Mouse (Mus musculus) CH12.LX (cell line): ENCODE data around the gene Prdm2. TPM values are rescaled to one million over a fixed set of nuclear protein-coding genes. Genes with fewer than 3 reads are reported as not detected.
A peak's percentile ranks its signal among the peaks of the same experiment; 100 is the strongest.

Source experiments
- DNase-seq: peaks from one replicate; pipeline ENCODE4 v3.0.0-alpha.2; 2013; ENCODE audit errors: extremely low read depth
- H3K27ac ChIP-seq: 2 replicates; pipeline ENCODE4 v1.5.1; 2012; ENCODE audit warnings: low read depth, mild to moderate bottlenecking, control low read depth, moderate library complexity; ENCODE audit not compliant: insufficient read depth
- H3K27me3 ChIP-seq: replicated peaks from 2 replicates; pipeline ENCODE3; 2012; ENCODE audit warnings: inconsistent platforms
- H3K36me3 ChIP-seq, 2 experiments: replicated peaks in 1 of 2; 2 replicates each; pipeline versions ENCODE3 to v1.6.1; 2012; ENCODE audit warnings: inconsistent platforms in 1 of 2, low read length in 1 of 2, mild to moderate bottlenecking in 1 of 2, mixed read lengths in 1 of 2, moderate library complexity in 1 of 2; ENCODE audit not compliant: control insufficient read depth in 1 of 2, insufficient read depth in 1 of 2
- H3K4me1 ChIP-seq, 2 experiments: 2 replicates each; pipeline ENCODE4 v1.6.1; 2012; ENCODE audit warnings: inconsistent platforms in 1 of 2, moderate library complexity in 1 of 2; ENCODE audit not compliant: insufficient read depth in 2 of 2, control insufficient read depth in 1 of 2
- H3K4me2 ChIP-seq: 2 replicates; pipeline ENCODE4 v1.6.1; 2012; ENCODE audit warnings: low read depth, mild to moderate bottlenecking, control low read depth; ENCODE audit not compliant: poor library complexity, insufficient read depth, severe bottlenecking
- H3K4me3 ChIP-seq, 3 experiments: fragments of 150-350 bp in 1 of 3; sonication (generic) in 1 of 3; replicated peaks in 1 of 3; 2 replicates each; pipeline versions ENCODE3 to v1.5.1; 2011 to 2012; ENCODE audit warnings: low read depth in 2 of 3, low read length in 2 of 3, mild to moderate bottlenecking in 2 of 3, moderate library complexity in 2 of 3, control low read depth in 1 of 3, improper control_type of control experiment in 1 of 3, inconsistent platforms in 1 of 3, mixed read lengths in 1 of 3; ENCODE audit not compliant: poor library complexity in 1 of 3
- H3K79me2 ChIP-seq: replicated peaks from 2 replicates; pipeline ENCODE4 v1.6.1; 2012; ENCODE audit warnings: mild to moderate bottlenecking, moderate library complexity; ENCODE audit not compliant: control insufficient read depth, poor library complexity, insufficient read depth, severe bottlenecking; ENCODE audit errors: extremely low read depth
- H3K9ac ChIP-seq: 2 replicates; pipeline ENCODE4 v1.6.1; 2012; ENCODE audit warnings: low read depth, mild to moderate bottlenecking, control low read depth, moderate library complexity; ENCODE audit not compliant: insufficient read depth
- H3K9me3 ChIP-seq: replicated peaks from 2 replicates; pipeline ENCODE3; 2012; ENCODE audit warnings: low read length, inconsistent platforms, mixed read lengths
- BHLHE40 ChIP-seq: IDR thresholded peaks from 2 replicates; pipeline ENCODE4 v1.6.1; 2011; ENCODE audit warnings: mild to moderate bottlenecking, low read depth, low read length, improper control_type of control experiment
- CHD2 ChIP-seq: IDR thresholded peaks from 2 replicates; pipeline ENCODE4 v1.6.1; 2011; ENCODE audit warnings: low read length, improper control_type of control experiment
- CTCF ChIP-seq, 2 experiments: IDR thresholded peaks in 1 of 2; conservative IDR thresholded peaks in 1 of 2; 2 replicates each; pipeline ENCODE4 v1.5.1; 2011 to 2012; ENCODE audit warnings: low read depth in 2 of 2, low read length in 2 of 2, improper control_type of control experiment in 1 of 2, inconsistent platforms in 1 of 2, mild to moderate bottlenecking in 1 of 2, moderate library complexity in 1 of 2
- EP300 ChIP-seq: IDR thresholded peaks from 2 replicates; pipeline ENCODE4 v1.6.1; 2011; ENCODE audit warnings: low read length, improper control_type of control experiment
- IRF4 ChIP-seq: IDR thresholded peaks from 2 replicates; pipeline ENCODE4 v1.6.1; 2014; ENCODE audit warnings: low read depth, mild to moderate bottlenecking, inconsistent platforms, low read length, improper control_type of control experiment
- JUND ChIP-seq: conservative IDR thresholded peaks from 2 replicates; pipeline ENCODE4 v1.6.1; 2011; ENCODE audit warnings: low read depth, low read length, improper control_type of control experiment
- KAT2A ChIP-seq: IDR thresholded peaks from 2 replicates; pipeline ENCODE4 v1.6.1; 2012; ENCODE audit warnings: low read length, improper control_type of control experiment, inconsistent platforms; ENCODE audit not compliant: insufficient replicate concordance
- MAFK ChIP-seq: IDR thresholded peaks from 2 replicates; pipeline ENCODE4 v1.6.1; 2011; ENCODE audit warnings: low read length, improper control_type of control experiment; ENCODE audit not compliant: insufficient replicate concordance
- MEF2A ChIP-seq: IDR thresholded peaks from 2 replicates; pipeline ENCODE4 v1.6.1; 2014; ENCODE audit warnings: low read depth, mild to moderate bottlenecking, inconsistent platforms, low read length, improper control_type of control experiment, borderline replicate concordance
- NELFE ChIP-seq: IDR thresholded peaks from 2 replicates; pipeline ENCODE4 v1.6.1; 2011; ENCODE audit warnings: low read depth, low read length, improper control_type of control experiment
- POLR2A ChIP-seq: IDR thresholded peaks from 2 replicates; pipeline ENCODE4 v1.6.1; 2011; ENCODE audit warnings: low read depth, mild to moderate bottlenecking, improper control_type of control experiment, low read length
- POLR2AphosphoS2 ChIP-seq: IDR thresholded peaks from 2 replicates; pipeline ENCODE4 v1.6.1; 2011; ENCODE audit warnings: low read depth, low read length, improper control_type of control experiment
- RCOR1 ChIP-seq: conservative IDR thresholded peaks from 2 replicates; pipeline ENCODE4 v1.6.1; 2012; ENCODE audit warnings: low read depth, mild to moderate bottlenecking, inconsistent platforms, low read length, improper control_type of control experiment
- SMC3 ChIP-seq: IDR thresholded peaks from 2 replicates; pipeline ENCODE4 v1.6.1; 2011; ENCODE audit warnings: low read depth, low read length, improper control_type of control experiment
- UBTF ChIP-seq: IDR thresholded peaks from 2 replicates; pipeline ENCODE4 v1.6.1; 2012; ENCODE audit warnings: low read depth, mild to moderate bottlenecking, inconsistent platforms, low read length, improper control_type of control experiment, moderate library complexity
- USF2 ChIP-seq: conservative IDR thresholded peaks from 2 replicates; pipeline ENCODE4 v1.6.1; 2011; ENCODE audit warnings: low read depth, low read length, improper control_type of control experiment
- ZC3H11A ChIP-seq: IDR thresholded peaks from 2 replicates; pipeline ENCODE4 v1.6.1; 2012; ENCODE audit warnings: low read depth, mild to moderate bottlenecking, inconsistent platforms, low read length, improper control_type of control experiment
- ZMIZ1 ChIP-seq: IDR thresholded peaks from 2 replicates; pipeline ENCODE4 v1.6.1; 2012; ENCODE audit warnings: low read depth, mild to moderate bottlenecking, inconsistent platforms, low read length, improper control_type of control experiment
- ZNF384 ChIP-seq: IDR thresholded peaks from 2 replicates; pipeline ENCODE4 v1.6.1; 2012; ENCODE audit warnings: low read depth, low read length, improper control_type of control experiment, inconsistent platforms
- dilution Hi-C: fragments of 300-500 bp; cut with MboI; formaldehyde crosslinking; loops from 2 replicates; pipeline ENCODE4 v1.14.3; 2020; ENCODE audit warnings: low sequenced_read_pairs; ENCODE audit not compliant: extremely low pct_unique_long_range_greater_than_20kb, extremely low pct_ligation_motif_present
- in situ Hi-C: fragments of 300-500 bp; cut with MboI; formaldehyde crosslinking; loops from 3 replicates; pipeline ENCODE4 v1.14.3; 2019; ENCODE audit warnings: low sequenced_read_pairs, low pct_ligation_motif_present, low pct_unique_long_range_greater_than_20kb, mixed read lengths
- polyA plus RNA-seq: library from polyadenylated mRNA; unstranded; fragments of >175 nt; gene quantifications from 2 replicates; pipeline ENCODE4 v1.2.1, GENCODE M21; 2012; ENCODE audit warnings: low read depth; ENCODE audit not compliant: insufficient read length
- total RNA-seq, 2 experiments: library from RNA; depleted of rRNA; stranded (reverse); fragments of 300-350 nt in 1 of 2; fragments of >200 nt in 1 of 2; gene quantifications; 2 replicates each; pipeline ENCODE4 v1.2.3; 2012 to 2014

Gene Prdm2
- total and polyA plus RNA-seq, 3 experiments: 3.8 to 16.1 (median 7.1) TPM

DNA sequence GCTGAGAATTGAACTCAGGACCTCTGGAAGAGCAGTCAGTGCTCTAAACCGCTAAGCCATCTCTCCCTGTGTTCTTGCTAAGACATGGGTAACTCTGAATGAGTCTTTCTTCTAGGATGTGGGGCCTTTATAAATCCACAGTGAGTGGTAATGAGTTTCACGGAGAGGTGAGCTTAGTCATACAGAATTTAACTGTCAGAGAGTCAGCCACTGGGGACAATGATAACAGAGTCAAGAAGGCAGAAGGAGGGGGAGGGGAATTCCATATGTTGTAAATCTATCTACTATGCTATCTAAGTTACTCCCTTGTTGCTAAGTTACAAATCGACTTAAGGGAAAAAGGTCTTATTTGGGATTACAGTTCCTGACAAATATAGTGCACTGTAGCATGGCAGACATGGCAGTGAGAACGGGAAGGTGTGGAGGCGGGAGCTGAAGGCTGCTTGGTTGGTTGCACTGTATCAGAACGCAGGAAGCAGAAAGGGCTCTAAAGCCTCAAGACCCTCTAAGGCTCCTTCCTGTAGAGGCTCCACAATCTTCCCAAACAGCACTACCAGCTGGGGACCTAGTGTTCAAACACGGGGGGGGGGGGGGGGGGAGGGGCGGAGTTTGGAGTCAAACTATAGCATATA is 47.0 kb upstream of the Prdm2 start:
- Histone ChIP-seq H3K27ac (no peak overlapping the region), H3K36me3 (no peaks in the 10 kb centered on the region), H3K79me2 (no peaks in the 10 kb centered on the region), H3K4me1 (no peaks in the 10 kb centered on the region), H3K9ac (no peak overlapping the region), H3K9me3 (no peaks in the 10 kb centered on the region), H3K4me2 (no peak overlapping the region), H3K4me3 (no peak overlapping the region), H3K27me3 (peaks cover 11% of the 10 kb centered on the region)
- no peak for TF ChIP-seq RCOR1
- no peak for TF ChIP-seq EP300
- no peak for TF ChIP-seq POLR2AphosphoS2
- TF ChIP-seq MEF2A: no peak
- no peak for TF ChIP-seq BHLHE40
- no peak for TF ChIP-seq ZNF384
- no peak for TF ChIP-seq MAFK
- TF ChIP-seq KAT2A: no peak
- TF ChIP-seq ZC3H11A: no peak
- TF ChIP-seq JUND: no peak
- in situ Hi-C loops: no loop called here
- dilution Hi-C loops: no loop called here
- DNase-seq: no peak

DNA sequence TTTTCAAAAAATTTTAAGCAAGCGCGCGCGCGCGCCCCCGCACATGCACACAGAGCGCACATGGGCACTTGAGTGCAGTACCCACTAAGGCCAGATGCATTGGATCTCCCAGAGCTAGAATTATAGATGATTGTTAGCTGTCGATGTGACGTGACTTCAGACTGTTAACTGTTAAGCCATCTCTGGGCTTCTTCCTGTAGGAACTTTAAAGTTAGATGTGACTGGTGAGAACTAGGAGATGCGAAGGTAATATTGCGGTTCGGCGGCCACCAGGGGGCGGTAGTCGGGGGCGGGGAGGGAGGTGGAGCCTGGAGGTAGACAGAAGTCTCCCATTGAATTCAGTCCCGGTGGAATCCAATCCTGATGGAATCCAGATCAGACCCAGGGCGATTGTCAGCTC is 45.7 kb upstream of the Prdm2 start:
- no peak overlapping the region for H3K9ac ChIP-seq
- in situ Hi-C loops (no loop called here), dilution Hi-C loops (no loop called here)
- no peak overlapping the region for H3K4me3 ChIP-seq
- peaks cover under 1% of the 10 kb centered on the region for H3K9me3 ChIP-seq
- H3K27ac ChIP-seq: no peak overlapping the region
- TF ChIP-seq SMC3 (peak; percentile 44), NELFE (no peak), USF2 (no peak), ZMIZ1 (no peak), UBTF (no peak), CTCF (conservative IDR thresholded peaks at IDR 0.05 in 1 of 2, IDR thresholded peaks at IDR 0.05 in 1 of 2; ENCODE audit: low read depth in 2 of 2, low read length in 2 of 2) (peak in 1 of 2 experiments; percentile 64; a peak in 2 of 4 replicates), POLR2A (no peak), RCOR1 (no peak), JUND (no peak), IRF4 (no peak), CHD2 (no peak)
- H3K4me1 ChIP-seq: no peaks in the 10 kb centered on the region
- no peaks in the 10 kb centered on the region for H3K36me3 ChIP-seq
- H3K27me3 ChIP-seq: peaks cover 11% of the 10 kb centered on the region
- H3K79me2 ChIP-seq: no peaks in the 10 kb centered on the region
- H3K4me2 ChIP-seq: no peak overlapping the region
- peak; percentile 16 for DNase-seq
